Mouse (Mus musculus) heart, embryonic 10.5 days (tissue): ENCODE data around the gene Med18. TPM values are rescaled to one million over a fixed set of nuclear protein-coding genes. Genes with fewer than 3 reads are reported as not detected.
"Not testable (repeated sequence)": the region's sequence is repeated elsewhere in the genome, so short reads cannot be mapped to it uniquely, and the experiment has no call there.

Experiments
- DNase-seq: peaks from one replicate; pipeline ENCODE4 v3.0.0-alpha.2; 2017; ENCODE audit warnings: low spot score
- H3K27ac ChIP-seq: fragments of 300-500 bp; sonication (generic); 2 replicates; pipeline ENCODE4 v1.5.1; 2016; ENCODE audit warnings: mild to moderate bottlenecking
- H3K27me3 ChIP-seq: fragments of 300-500 bp; sonication (generic); 2 replicates; pipeline ENCODE4 v1.6.1; 2016; ENCODE audit warnings: mild to moderate bottlenecking; ENCODE audit not compliant: poor library complexity, insufficient read depth, severe bottlenecking
- H3K36me3 ChIP-seq: fragments of 300-500 bp; sonication (generic); 2 replicates; pipeline ENCODE4 v1.6.1; 2016; ENCODE audit warnings: mild to moderate bottlenecking, moderate library complexity
- H3K4me1 ChIP-seq: fragments of 300-500 bp; sonication (generic); 2 replicates; pipeline ENCODE4 v1.6.1; 2016; ENCODE audit warnings: mild to moderate bottlenecking
- H3K4me3 ChIP-seq: fragments of 300-500 bp; sonication (generic); 2 replicates; pipeline ENCODE4 v1.5.1; 2016; ENCODE audit warnings: mild to moderate bottlenecking, moderate library complexity
- H3K9me3 ChIP-seq: fragments of 300-500 bp; sonication (generic); 2 replicates; pipeline ENCODE4 v1.6.1; 2016; ENCODE audit warnings: mild to moderate bottlenecking, moderate library complexity
- WGBS: fragments of 180-500 bp; shearing (Covaris S2); methylation state at CpG from one replicate; pipeline ENCODE4 v1.1.7; 2016; 5-methylcytosine and 5-hydroxymethylcytosine counted together
- polyA plus RNA-seq: library from polyadenylated mRNA; unstranded; fragments of >200 nt; fragmentation: Nextera tagmentation; extraction: Ambion mirVana; gene quantifications from 2 replicates; pipeline ENCODE4 v1.2.1, GENCODE M21; 2016

The Med18 gene
- polyA plus RNA-seq, 1 experiment from 2014 or later = 16.2 TPM

DNA sequence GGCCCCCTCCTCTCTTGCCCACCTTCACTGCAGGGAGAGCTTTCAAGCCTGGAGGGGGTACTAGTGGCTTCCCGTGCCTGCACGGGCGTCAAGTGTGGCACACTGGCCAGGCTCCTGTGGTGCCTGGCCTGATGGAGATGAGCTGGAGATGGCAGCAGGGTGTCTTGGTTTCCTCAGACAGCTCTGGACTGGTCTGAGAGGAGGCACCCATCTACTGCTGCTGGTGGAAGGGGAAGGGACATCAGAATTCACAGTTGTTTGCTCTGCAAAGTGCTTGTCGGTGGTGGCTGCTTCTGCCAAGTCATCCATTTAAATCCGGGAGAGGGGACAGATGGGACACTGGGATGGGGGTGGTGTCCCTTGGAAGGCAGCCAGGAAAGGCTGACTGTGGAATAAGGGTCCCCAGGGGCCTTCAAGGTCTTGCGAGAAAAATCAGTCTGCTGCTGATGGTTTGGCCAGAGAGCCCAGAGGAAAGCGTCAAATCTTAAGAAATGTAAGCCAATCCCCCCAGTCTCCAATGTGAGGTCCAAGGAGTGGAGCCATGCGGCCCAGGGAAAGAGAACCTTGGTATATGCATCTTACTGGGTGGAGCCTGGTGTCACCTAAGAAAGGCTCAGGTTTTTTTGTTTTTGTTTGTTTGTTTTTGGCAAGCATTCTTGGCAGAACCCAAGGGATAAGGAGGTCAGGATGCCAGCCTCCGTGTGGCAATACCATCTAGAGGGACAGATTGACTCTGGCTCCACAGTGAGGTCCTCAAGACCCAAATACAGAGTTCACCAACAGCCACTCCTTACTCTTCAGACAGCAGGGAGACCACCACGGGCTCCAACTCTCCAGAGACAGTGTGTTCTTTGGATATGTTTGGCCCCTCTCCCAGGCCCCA, 28.7 kb upstream of the Med18 start:
- Histone ChIP-seq H3K27me3 (no peaks in the 10 kb centered on the region), H3K4me1 (peaks cover 11% of the 10 kb centered on the region; the same call in 1 of the 2 replicates), H3K9me3 (no peaks in the 10 kb centered on the region), H3K4me3 (no peak overlapping the region), H3K36me3 (peaks cover 51% of the 10 kb centered on the region), H3K27ac (0 out of 2 replicates have a peak overlapping the region, but pooled peaks have one; percentile 18)
- DNase-seq = no peak
- 74% methylated on average over 10 of the region's 10 CpGs for WGBS

DNA sequence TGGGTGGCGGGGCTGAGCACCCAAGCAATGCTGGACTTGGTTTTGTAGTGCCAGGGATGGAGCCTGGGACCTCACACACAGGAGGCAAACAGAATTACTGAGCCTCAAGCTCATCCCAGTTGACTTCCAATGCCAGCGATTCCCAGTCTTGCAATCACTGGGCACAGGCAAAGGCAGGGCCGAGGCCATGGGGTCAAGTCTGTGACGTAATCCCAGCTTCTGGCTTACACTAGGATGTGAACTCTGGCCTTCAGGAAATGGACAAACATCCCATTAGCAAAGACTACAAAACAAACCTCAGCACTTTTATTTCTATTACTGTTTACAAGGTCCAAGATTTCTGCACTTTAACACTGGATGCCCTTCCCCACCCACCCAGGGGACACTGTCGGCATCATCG, 28.0 kb upstream of the Med18 start:
- DNase-seq = no peak
- Histone ChIP-seq H3K27ac (no peak overlapping the region), H3K36me3 (peaks cover 44% of the 10 kb centered on the region), H3K27me3 (no peaks in the 10 kb centered on the region), H3K4me1 (peaks cover 11% of the 10 kb centered on the region; the same call in 1 of the 2 replicates), H3K9me3 (no peaks in the 10 kb centered on the region), H3K4me3 (no peak overlapping the region)
- whole genome bisulfite sequencing = 79% methylated on average over 6 of the region's 6 CpGs

DNA sequence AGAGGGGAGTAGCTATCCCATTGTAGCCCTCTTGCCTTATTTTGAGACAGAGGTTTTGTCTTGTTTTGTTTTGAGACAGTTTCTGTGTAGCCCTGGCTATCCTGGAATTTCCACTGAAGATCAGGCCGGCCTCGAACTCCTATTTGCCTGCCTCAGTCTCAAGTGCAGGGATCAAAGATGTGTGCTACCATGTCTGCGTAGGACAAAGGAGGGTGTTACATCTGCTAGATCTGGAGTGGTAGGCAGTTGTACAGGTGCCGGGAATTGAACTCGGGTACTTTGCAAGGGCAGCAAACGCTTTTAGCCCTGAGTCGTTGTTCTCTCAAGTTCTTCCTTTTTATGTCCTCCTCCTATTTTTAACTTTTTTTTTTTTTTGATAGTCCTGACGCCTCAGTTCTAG, 27.3 kb upstream of the Med18 start:
- no peaks in the 10 kb centered on the region for H3K9me3 ChIP-seq

DNA sequence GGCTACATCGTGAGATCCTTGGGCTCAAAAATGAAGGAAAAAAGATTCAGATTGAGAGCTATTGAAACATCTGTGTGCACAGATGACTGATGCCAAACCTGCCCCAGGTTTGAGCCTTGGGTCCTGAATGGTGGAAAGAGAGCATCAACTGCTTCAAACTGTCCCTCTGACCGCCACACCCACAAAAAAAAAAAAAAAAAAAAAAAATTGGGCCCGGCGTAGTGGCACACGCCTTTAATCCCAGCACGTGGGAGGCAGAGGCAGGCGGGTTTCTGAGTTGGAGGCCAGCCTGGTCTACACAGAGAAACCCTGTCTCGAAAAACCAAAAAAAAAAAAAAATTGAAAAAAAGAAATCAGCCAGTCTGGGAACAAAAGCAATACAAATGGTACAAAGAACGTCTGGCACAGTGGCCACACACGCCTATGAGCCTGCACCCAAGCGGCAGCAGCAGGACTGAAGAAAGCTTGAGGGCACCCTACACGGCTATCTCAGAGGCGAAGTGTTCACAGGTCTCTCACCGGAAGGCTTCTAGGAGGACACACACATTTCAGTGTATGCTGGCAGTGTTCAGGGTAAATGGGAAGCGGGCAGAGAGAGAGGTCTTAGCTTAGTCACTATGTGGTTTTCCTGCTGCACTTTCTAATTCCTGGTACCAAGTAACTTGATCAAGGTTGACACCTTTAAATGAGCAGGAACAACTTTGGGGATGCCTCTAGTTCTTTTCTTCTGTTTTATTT, 26.7 kb upstream of the Med18 start:
- no peak overlapping the region for H3K27ac ChIP-seq
- no peaks in the 10 kb centered on the region for H3K9me3 ChIP-seq
- DNase-seq = no peak
- peaks cover 36% of the 10 kb centered on the region for H3K36me3 ChIP-seq
- H3K4me1 ChIP-seq = peaks cover 11% of the 10 kb centered on the region; the same call in 1 of the 2 replicates
- H3K27me3 ChIP-seq = no peaks in the 10 kb centered on the region
- no peak overlapping the region for H3K4me3 ChIP-seq
- WGBS = 90% methylated on average over 15 of the region's 15 CpGs

More for the DNA sequence above, 27.3 kb upstream of the Med18 start:
- no peak for DNase-seq
- H3K4me1 ChIP-seq = peaks cover 11% of the 10 kb centered on the region; the same call in 1 of the 2 replicates
- 89% methylated on average over 8 of the region's 8 CpGs for WGBS
- H3K27ac ChIP-seq = no peak overlapping the region
- H3K27me3 ChIP-seq = no peaks in the 10 kb centered on the region
- peaks cover 42% of the 10 kb centered on the region for H3K36me3 ChIP-seq
- H3K4me3 ChIP-seq = no peak overlapping the region

DNA sequence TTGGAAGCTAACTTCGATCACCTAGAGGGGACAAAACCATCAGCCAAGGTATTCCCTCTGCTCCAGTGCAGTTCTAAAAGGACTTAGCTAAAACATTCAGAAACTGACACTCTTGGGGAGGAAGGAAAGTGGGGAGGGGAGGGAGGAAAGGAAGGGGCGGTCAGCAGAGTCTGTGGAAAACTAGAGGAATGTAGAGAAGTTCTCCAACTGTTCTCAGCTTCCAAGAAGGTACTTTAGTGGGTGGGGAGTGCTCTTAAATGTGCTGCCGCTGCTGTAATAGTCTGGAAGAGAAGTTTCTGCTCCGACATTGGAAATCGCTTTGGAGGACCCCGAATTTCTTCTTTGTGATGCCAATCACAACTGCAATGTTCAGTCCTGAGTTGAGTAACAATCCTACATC, 25.3 kb upstream of the Med18 start:
- Histone ChIP-seq H3K36me3 (peaks cover 23% of the 10 kb centered on the region), H3K4me3 (no peak overlapping the region), H3K27ac (no peak overlapping the region), H3K9me3 (no peaks in the 10 kb centered on the region), H3K27me3 (no peaks in the 10 kb centered on the region), H3K4me1 (peaks cover 11% of the 10 kb centered on the region; the same call in 1 of the 2 replicates)
- no peak for DNase-seq
- WGBS = 69% methylated on average over 6 of the region's 6 CpGs

DNA sequence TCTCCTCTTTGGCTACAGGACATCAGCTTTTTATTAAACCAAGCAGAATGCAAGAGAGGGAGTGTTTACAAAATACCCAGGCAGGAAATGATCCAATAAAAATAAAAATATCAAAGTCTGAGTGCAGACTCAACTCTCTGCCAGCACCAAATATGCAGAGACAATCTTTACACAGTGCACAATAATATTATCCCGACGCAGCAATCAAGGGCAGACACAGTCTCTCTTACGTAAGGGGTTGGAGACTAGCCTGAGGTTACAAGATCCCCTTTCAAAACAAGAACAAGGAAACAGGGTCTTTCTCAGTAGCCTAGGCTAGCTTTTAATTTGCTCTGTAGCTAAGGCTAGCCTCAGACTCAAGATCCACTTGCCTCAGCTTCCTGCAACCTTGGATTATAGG, 24.8 kb upstream of the Med18 start:
- H3K36me3 ChIP-seq = peaks cover 19% of the 10 kb centered on the region
- no peaks in the 10 kb centered on the region for H3K27me3 ChIP-seq
- no peaks in the 10 kb centered on the region for H3K9me3 ChIP-seq
- H3K4me3 ChIP-seq = no peak overlapping the region
- DNase-seq = no peak
- WGBS = 84% methylated on average over 3 of the region's 3 CpGs
- peaks cover 11% of the 10 kb centered on the region; the same call in 1 of the 2 replicates for H3K4me1 ChIP-seq
- H3K27ac ChIP-seq = no peak overlapping the region

DNA sequence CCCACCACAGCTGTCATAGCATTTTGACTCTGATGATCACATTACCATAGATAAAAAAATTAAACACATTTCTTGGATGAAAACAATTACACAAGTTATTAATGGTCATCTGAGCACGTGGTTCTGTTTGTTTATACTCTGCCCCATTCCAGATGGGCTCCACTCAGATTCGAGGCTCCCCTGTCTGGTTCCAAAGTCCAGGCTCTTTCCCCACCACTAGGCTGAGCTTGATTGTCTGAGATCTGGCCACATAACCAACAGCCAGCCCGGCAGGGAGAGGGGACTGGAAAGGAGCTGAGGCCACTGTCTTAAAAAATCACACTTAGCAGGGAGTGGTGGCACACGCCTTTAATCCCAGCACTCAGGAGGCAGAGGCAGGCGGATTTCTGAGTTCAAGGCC, 21.1 kb upstream of the Med18 start:
- Histone ChIP-seq H3K36me3 (no peaks in the 10 kb centered on the region), H3K9me3 (no peaks in the 10 kb centered on the region), H3K4me1 (no peaks in the 10 kb centered on the region), H3K27me3 (no peaks in the 10 kb centered on the region), H3K4me3 (no peak overlapping the region), H3K27ac (no peak overlapping the region)
- no peak for DNase-seq
- WGBS = 64% methylated on average over 5 of the region's 5 CpGs

DNA sequence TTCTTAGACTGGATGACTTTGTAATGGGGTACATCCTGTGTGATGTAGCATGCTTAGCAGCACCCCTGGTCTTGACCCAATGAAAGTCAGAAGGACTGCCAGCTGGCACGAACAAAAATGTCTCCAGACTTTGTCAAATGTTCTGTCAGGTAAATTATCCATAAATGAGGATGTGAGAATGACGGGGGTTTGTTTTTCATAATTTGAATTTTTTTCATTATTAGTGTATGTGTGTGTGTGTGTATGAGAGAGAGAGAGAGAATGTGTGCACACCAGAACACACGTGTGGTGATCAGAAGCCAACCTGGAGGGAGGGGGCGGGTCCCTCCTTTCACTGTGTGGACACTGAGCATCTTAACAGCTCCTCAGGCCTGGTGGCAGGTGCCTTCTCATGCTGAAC, 20.5 kb upstream of the Med18 start:
- Histone ChIP-seq H3K9me3 (no peaks in the 10 kb centered on the region), H3K36me3 (no peaks in the 10 kb centered on the region), H3K4me1 (no peaks in the 10 kb centered on the region), H3K4me3 (no peak overlapping the region), H3K27me3 (no peaks in the 10 kb centered on the region), H3K27ac (no peak overlapping the region)
- no peak for DNase-seq
- WGBS = 75% methylated on average over 4 of the region's 4 CpGs

DNA sequence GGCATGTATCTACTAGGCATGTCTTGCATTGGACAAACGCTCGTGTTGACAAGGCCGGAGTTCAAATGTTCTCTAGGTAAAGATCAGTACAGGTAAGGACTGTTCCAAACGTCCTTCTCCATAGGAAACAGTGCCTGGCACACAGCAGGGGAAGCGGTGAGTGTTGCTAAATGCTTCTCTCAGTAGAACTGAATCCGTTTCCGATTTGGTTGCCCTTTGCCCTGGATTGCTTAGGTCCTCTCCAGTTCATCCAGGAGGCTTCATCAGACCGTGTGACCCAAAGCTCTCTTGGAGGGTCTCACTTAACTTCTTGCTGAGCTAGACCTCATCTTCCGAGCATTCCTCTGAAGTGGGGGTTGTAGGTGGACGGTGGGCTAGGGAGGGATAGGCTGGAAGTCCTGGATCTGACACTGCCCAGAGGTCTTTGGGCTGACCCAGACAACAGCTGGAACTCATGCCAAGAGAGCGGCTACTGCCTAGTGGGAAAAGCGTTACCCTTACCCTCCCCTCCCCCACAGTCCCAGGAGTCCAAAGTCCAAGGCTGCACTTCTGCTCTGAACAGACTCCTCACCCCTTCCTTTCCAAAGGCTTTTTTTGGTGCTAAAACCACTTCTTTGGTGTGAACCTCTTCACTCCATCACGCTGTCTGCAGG, 19.4 kb upstream of the Med18 start:
- WGBS = 77% methylated on average over 13 of the region's 13 CpGs
- Histone ChIP-seq H3K27me3 (no peaks in the 10 kb centered on the region), H3K9me3 (no peaks in the 10 kb centered on the region), H3K4me3 (no peak overlapping the region), H3K36me3 (no peaks in the 10 kb centered on the region), H3K27ac (no peak overlapping the region), H3K4me1 (no peaks in the 10 kb centered on the region)
- DNase-seq = no peak

DNA sequence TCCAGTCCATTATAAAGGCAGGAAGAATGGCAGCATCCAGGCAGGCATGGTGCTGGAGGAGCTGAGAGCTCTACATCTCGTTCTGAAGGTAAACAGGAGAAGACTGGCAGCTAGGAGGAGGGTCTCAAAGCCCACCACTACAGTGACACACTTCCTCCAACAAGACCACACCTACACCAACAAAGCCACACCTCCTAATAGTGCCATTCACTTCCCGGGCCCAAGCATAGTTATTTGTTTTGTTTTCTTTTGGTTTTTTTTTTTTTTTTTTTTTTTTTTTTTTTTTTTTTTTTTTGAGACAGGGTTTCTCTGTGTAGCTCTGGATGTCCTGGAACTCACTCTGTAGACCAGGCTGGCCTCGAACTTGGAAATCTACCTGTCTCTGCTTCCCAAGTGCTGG, 18.4 kb upstream of the Med18 start:
- H3K4me3 ChIP-seq, DNase-seq, H3K4me1 ChIP-seq, H3K9me3 ChIP-seq, H3K36me3 ChIP-seq, H3K27me3 ChIP-seq, H3K27ac ChIP-seq: not testable (repeated sequence)
- 68% methylated on average over 3 of the region's 3 CpGs for WGBS

DNA sequence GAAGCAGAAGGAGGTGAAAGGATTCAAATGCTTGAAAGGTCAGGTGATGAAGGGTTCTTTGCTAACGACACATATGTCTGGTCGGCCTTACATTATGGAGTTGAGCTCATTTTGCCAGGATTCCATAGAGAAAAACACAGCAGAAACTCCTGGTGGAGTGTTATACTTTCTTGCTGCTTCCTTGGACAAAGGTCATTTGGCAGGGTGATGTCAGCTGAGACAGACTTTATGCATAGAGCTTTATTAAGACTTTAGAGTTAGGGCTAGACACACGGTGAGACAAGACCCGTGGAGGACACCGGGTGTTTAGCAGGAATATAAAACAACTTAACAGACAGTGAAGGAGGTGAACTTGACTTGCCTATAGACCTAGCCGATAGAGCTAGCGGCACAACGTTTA, 14.1 kb upstream of the Med18 start:
- H3K27ac ChIP-seq = no peak overlapping the region
- no peak overlapping the region for H3K4me3 ChIP-seq
- H3K27me3 ChIP-seq = no peaks in the 10 kb centered on the region
- WGBS = 90% methylated on average over 8 of the region's 8 CpGs
- no peaks in the 10 kb centered on the region for H3K9me3 ChIP-seq
- no peak for DNase-seq
- no peaks in the 10 kb centered on the region for H3K4me1 ChIP-seq
- H3K36me3 ChIP-seq = no peaks in the 10 kb centered on the region

DNA sequence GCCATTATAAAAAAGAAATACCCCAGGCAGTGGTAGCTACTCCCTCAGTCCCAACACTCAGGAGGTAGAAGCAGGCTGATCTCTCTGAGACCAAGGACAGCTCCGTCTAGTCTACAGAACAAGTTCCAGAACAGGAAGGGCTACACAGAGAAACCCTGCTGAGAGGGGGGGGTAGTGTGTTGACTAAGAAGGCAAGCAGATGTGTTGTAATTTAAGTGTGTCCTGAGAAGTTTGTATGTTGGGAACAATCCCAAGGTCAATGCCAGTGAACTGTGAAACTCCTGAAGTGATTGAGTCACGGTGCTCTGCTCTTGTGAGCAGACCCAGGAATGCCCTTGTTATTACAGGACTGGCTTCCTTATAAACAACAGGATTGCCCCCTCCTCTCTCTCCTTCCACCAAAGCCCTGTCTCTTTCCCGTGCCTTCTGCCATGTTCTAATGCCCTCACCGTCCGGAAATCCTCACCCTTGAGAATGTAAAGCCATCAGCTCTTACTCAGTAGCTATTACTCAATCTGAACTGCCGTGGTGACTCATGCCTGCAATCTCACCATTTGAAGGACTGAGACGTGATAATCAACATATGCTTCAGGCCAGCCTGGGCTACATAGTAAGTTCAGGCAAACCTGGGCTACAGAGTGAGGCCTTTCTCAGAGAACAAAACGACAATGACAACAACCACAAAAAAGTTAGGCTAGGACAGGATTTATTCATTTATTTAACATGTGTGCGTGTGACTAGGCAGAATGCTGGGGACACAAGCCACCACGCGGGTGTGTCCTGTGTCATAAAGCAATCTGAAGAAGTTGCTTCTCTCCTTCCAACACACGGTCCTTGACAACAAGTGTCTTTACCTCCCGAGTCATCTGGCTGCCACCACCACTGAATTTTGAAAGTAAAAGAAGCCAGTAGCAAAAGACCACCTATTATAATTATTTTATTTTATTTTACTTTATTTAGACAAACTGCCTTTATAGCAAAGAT, 12.5 kb upstream of the Med18 start:
- Histone ChIP-seq H3K27me3 (no peaks in the 10 kb centered on the region), H3K4me1 (no peaks in the 10 kb centered on the region), H3K27ac (no peak overlapping the region), H3K4me3 (no peak overlapping the region), H3K9me3 (no peaks in the 10 kb centered on the region), H3K36me3 (no peaks in the 10 kb centered on the region)
- WGBS = 73% methylated on average over 13 of the region's 13 CpGs
- DNase-seq = no peak
